Mouse (Mus musculus): ENCODE data around the gene Leng8.

Gene Leng8

DNA sequence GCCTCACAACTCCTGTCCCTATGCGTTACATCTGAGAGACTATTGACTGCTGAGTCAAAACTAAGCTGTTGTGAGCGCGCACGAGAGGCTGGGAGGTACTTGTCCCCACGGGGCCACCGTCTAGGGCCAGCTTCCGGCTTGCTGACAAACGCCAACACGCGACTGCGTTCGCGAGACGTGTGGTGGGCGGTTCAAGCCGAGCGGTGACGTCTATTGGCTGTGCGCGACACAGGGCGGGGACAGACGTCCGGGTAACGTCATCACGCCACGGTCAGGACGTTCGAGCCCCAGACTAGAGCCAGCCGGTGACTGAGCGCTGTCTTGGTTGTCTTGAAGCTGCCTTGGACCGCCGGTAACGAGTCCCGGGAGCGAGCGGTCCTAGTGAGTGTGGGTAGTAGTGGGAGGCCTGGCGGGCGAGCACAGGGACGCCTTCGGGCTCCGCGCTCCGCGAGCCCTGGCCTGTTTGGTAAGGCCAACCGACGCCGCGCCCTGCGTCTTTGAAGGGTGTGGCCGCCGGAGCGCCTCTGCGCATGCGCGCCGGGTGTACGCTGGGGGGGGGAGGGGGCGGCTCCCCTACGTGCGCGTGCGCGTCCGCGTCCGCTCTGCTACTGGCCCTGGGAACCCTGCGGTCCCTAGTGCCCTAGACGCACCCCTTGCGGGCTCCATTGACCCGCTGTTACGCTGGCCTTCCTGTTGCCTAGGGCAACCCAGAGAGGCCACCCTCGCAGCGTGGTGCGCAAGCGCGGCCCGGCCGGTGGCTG, at the start of gene Leng8:
Gene Leng8, plus strand, starts transcription at position 269 of the 761 bp plus-strand sequence.
- peak; percentile 100 for DNase-seq

DNA sequence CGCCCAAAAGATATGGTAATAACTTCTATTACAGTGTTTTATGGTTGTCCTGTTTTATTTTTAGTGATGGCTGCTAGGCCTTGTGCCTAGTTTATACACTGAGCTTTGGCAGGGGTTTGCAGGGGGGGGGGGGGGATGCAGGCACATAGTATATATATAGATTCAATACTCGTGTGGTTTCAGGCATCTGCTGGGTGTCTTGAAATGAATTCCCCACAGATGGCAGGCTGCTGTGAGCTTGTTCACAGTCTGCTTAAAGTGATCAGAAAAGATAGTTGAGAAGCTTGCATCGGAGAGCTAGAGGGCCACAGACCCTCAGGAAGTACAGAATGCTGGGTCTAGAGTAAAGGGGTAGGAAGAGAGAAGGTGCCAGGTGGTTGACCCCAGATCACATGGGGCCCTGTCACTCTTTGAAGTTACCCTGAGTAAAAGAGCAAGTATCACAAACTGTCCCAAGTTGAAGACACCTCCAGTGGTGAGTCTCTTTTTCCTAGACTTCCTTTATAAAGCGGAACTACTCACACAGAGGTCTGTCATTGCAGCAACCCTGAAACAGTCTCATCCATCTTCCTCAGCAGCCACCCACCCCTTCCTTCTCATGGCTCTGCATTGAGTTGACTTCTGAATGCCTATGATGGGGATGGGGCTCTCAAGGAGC, 49.5 kb upstream of the Leng8 start:
- peak; percentile 54 for DNase-seq

DNA sequence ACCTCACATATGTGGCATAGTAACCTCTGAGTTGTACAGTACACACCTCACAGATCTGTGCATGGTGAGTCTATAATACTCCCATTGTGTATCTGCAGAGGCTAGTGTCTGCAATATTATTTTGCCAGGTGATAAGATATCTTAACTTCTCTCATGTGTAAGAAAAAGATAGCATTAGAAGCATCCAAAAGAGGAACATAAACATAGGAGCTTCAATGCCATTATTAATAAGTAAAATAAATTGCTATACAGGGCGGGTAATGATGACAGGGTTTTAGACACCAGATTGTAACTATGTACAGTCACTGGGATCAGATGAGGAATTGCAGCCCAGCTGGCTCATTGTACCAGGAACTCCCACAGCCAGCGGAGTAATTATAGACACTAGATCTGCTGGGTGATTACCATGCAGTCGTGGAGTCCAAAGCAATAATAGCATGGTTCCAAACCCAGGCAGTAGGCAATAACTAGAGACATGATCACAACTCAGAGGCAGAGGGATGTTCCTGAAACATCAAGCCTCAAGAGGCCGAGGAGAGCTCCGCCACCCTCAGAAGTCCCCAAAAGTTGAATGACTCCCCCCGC, 48.9 kb upstream of the Leng8 start:
- DNase-seq, result peak; percentile 36

DNA sequence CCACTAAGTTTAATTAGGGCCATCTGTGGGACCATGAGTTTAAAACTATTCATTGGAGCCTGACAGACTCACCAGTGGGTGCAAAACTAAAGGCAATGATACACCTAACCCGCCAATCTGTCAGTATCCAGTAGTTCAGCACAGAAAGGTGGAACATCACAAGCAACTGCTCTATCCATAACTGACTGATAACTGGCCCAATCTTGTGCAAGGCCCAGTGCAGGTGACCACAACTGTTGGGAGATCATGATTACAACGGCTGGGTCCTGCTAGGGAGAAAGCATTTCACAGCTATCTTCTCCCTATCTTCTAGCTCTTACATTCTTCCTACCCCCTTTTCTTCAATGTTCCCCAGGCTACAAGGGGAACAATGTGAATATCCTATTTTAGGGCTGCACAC, 48.2 kb upstream of the Leng8 start:
- DNase-seq, result no peak

DNA sequence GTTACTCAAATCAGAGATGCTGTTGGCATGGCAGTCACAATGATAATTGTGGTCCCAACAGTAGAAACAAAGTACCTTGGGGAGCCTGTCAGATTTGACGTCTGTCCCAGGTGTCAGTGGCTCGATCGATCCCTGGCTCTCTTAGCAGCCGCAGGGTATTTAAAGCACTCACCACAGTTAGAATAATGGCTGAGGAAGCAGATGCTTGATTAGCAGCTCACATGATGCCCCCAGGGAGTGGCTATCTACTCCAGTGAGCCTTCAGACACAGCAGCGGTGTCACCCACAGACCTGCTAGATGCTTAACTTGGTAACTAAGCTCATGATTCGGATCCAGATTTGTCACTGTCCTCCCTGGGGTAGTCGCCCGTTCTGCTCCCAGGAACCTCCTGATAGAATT, 45.7 kb upstream of the Leng8 start:
- no peak for DNase-seq

DNA sequence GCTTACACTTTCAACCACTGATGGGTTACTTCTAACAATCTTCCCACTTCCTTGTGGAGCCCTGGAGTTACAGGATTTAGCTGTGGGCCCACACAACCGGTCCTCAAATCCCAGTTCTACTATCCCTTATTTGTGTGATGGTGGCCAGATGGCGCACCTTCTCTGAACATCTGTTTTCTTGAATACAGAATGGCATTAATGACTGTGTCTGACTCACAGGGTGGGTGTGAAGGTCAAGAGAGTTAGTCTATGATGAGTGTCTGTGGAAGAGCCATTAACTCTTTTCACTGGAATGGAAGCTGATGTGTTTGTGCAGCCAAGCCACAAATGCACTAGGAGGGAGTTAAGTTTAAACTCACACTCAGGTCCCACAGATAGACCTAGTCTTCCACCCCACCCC, 38.5 kb upstream of the Leng8 start:
- no peak for DNase-seq

DNA sequence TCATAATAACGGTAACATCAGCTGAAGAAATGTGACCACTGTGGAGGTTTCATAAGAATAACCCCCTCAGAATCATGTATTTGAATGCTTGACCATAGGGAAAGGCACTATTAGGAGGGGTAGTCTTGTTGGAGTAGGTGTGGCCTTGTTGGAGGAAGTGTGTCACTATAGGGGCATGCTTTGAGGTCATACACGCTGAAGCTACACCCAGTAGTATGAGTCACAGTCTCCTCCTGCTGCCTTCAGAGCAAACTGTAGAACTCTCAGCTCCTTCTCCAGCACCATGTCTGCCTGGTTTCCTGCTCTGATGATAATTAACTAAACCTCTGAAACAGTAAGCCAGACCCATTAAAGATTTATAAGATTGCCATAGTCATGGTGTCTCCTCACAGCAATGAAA, 38.0 kb upstream of the Leng8 start:
- no peak for DNase-seq

DNA sequence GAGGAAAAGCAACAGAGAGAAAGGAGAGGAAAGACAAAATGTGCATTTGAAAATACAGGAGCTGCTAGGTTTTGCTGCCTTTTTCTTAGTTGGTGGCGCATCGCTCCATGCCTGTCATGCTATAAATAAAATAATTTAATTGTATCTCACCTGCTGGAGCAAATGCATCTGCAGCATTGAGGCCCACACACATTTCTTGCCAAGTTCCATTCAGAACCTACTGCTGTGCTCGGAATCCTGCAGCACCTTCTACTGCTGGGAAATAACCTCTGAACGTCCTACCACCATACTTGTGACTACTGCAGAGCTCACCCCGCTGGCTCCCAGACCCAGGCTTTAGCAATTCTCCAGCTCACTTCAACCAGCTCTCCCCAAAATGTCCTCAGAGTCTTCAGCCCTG, 35.7 kb upstream of the Leng8 start:
- DNase-seq, result no peak

DNA sequence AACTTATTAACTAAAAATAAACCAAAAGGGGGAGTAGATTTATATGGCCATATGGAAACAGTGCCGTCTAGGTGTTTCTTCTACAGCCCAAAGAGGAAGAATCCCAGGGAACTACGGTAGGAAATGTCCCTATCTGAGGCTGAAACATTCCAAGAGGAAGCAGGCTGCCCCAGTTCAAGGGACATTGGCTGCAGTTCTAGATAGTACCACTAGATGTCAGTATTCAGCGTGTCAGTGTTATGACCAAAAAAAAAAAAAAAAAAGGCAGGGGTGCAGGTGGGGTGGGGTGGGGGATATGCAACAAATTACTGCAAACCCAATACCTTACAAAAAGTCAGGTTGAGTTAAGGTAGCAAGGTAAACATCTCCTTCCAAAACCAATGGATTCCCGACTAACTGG, 33.4 kb upstream of the Leng8 start:
- no peak for DNase-seq

DNA sequence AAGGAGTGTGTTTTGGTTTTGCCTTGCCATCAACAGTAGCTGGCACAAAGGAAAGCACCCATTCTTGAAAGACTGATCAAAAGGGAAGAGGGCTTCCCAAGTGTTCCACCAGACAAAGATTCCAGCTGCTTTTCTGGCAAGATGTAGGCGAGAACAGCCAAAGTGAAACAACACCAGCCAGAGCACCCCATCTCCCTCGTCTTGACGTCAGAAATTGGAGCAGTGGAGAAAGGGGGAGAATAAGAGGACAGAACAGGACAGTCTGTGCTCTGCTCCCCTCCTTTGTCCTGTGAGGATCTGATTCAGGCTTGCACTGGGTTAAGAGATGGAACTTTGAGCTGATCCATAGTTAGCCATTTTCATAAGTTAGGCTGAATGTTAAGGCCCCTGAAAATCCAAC, 25.1 kb upstream of the Leng8 start:
- DNase-seq, result no peak

DNA sequence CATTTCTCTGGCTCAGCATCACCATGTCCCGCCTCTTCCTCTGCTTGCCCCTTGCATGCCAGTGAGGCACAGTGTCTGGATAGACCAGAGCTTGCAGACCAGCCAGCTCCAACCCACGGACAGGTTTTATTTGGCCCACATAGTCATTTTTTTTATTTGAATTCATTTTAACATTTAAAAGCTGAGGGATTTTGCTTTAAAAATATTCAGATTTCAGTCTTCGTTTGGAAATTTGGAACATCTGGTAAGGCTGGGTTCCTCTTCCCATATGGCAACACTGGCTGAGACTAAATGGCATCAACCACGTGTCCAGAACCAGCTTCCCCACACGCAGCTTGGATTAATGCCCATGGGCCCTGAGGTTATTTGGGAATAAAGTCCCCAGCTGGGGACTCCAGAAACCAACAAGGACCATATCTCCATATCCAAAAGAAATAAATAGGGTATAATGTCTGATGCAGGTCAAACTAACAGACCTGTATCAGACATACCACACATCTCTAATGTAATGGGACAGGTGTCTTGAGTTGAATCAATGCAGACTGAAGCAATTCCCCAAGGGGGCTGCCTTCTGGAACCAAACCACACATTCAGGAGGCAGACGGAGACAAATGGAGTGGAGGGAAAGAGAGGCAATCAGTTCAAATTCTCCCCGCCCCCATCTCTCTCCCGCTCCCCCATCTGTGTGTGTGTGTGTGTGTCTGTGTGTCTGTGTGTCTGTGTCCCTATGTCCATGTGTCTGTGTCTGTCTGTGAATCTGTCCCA, 19.6 kb upstream of the Leng8 start:
- peak; percentile 53 for DNase-seq

DNA sequence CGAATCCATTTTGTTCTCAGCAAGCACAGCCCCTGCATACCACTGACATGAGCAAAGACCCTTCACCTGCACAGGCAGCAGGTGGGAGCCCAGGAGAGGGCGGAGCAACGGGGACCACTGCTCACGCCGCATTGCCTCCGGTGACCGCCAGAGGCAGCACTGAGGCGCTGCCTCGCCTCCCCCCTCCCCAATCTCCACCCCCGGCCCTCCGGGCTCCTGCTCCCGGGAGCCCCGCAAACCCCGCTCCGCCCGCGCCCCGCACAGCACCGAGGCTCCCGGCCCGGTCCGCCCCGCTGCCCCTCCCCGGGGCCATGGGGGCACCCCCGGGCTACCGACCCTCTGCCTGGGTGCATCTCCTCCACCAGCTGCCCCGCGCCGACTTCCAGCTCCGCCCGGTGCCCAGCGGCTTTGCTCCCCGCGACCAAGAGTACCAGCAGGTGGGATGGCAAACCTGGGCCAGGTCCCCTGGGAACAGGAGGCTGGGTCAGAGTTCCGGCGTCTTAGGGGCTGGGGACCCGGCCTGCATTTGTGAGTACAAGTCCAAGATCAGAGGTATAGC, 17.4 kb upstream of the Leng8 start, which contains the start of gene Ttyh1:
Gene Ttyh1, plus strand, starts transcription at position 65 of the 559 bp plus-strand sequence.
- peak; percentile 81 for DNase-seq

DNA sequence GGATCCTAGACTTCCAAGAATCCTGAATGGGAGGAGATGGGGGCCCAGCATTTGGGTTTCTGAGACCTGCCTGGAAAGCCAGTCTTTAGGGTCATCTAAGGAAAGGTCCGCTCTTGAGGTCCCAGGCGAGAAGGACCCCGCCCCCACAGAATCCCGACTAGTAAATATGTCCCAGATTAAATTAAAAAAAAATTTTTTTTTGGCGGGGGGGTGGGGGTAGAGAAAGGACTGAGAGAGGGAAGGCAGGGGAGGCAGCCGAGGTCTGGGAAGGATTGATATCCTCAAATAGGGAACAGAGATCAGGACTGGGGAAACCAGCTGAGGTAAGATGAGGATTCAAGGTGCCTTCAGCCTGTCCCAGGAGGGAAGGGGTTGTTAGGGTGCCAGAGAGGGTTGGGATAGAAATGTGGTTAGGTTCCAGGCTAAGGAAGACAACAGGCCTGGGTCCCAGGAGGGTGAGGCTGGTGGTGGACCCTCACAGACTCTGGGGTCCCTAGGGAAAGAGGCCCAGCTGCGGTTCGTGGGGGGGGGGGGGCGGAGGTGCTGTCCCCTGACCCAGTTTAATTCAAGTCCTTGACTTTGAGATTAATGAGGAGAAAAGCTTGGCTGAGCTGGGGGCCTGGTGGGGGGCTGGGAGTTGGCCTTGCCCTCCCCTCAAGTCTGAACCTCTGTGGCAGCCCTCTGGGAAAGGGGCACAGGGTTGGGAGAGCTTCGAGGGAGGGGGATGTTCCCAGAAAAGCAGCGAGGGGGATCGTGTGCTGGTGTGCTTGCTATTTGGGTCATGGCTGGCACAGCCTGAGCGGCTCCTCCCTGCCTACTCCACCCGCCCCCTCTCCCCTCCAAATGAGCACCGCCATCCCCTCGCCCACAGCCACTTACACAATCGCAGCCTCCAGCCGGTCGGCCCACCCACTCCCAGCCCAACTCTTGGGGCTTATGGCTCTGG, 16.6 kb upstream of the Leng8 start:
- DNase-seq, result peak; percentile 64

DNA sequence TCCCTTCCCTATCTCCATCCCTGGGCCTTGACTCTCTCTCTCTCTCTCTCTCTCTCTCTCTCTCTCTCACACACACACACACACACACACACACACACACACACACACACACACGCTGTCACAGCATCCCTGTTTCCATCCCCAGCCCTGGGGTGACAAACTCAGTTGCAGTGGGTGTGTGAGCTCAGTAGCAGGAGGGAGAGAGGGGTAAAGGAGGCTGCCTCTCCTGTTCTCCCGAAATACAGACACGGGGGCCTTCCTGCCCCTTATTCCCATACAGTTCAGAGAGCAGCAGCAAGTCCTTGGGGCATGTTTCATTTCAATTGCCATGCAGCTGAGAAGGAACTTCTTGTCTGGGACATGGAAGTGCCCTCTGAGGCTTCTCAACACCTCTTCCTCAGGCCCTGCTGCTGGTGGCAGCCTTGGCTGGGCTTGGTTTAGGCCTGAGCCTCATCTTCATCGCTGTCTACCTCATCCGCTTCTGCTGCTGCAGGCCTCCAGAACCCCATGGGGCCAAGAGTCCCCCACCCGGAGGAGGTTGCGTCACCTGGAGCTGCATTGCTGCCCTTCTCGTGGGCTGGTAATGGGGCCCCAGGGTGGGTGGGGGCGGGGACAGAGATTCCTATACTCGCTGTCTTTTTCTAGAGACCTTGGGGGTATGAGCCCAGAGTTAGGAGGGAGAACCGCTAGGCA, 14.6 kb upstream of the Leng8 start:
- peak; percentile 54 for DNase-seq

DNA sequence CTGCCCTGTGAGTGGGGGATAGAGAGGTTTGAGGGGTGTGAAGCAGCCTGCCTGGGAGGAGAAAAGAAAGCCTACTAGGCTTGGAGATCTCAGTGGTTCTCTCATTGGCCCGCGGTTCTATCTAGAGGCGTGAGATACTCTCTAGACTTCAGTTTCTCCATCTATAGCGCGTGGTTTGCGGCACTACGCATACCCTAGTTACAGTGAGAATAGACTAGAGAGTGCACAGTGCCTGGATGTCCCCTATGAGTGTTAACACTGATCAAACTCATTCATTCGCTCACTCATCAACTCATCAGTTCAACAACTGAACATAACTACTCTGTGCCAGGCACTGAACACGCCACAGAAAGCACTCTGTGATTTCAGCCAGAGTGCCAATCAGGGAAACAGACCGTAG, 14.1 kb upstream of the Leng8 start:
- DNase-seq, result no peak

DNA sequence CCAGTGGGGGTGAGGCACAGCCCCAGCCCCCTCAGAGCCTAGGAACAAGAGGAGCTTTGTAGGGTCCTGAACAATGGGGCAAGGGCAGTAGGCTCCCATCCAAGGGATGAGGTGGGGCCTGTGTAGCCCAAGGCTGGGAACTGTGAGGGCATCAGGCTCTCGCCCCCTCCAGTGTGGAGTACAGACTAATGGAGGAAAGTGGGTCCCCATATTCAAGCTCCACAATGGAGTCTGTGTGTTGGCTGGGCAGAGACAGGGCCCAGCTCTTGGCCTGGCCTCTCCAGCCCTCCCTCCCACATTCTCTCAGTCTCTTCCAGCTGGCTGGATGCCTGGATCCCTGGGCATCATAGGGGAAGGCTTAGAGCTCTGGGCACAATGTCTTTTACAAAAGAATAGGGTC, 13.1 kb upstream of the Leng8 start:
- DNase-seq, result peak; percentile 76

DNA sequence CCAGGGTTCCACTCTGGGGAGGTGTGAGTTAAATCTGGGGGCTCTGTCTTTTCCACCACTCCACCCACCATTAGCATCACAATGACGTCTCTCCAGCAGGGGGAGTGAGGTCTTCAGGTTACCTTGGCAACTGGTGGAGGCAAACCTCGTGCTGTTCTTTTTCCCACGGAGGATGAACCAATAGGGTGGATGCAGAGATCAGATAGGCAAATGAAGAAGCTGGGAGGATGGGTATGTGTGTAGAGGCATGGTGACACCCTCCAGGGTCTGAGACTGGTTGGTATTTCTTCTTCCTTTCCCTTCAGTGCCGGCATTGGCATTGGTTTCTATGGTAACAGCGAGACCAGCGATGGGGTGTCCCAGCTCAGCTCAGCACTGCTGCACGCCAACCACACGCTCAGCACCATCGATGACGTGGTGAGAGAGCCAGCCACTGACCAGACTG, 12.5 kb upstream of the Leng8 start:
- peak; percentile 87 for DNase-seq

DNA sequence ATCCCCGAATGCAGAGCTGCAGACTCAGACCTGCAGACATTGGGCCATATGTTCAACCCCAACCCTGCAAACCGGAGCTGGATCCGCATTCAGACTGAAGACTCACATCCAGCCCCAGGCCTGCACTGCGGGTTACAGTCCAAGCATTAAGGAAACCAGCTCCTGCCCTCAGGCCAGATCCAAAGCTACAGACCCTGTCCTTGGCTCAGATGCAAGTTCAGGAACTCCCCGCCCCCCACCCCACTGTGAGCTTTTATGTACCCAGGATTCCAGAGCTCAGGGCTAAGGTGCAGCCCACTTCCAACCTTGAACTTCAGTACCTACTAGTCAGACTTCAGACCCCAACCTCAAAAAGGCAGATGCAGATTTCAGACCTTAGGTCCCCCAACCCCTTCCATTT, 12.0 kb upstream of the Leng8 start:
- DNase-seq, result no peak

DNA sequence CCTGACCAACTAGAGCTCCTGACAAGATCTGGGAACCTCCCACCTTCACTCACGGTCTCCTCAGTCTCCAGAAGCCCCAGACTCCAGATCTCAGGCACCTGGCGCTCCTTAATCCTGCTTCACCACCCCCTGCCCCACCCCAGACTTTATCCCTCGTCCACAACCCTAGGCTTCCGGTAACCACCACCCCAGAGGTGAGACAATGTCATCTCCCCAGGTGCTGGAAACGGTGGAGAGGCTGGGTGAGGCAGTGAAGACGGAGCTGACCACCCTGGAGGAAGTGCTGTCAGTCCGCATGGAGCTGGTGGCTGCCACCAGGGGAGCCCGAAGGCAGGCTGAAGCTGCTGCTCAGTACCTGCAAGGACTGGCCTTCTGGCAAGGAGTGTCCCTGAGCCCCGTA, 11.5 kb upstream of the Leng8 start:
- no peak for DNase-seq

DNA sequence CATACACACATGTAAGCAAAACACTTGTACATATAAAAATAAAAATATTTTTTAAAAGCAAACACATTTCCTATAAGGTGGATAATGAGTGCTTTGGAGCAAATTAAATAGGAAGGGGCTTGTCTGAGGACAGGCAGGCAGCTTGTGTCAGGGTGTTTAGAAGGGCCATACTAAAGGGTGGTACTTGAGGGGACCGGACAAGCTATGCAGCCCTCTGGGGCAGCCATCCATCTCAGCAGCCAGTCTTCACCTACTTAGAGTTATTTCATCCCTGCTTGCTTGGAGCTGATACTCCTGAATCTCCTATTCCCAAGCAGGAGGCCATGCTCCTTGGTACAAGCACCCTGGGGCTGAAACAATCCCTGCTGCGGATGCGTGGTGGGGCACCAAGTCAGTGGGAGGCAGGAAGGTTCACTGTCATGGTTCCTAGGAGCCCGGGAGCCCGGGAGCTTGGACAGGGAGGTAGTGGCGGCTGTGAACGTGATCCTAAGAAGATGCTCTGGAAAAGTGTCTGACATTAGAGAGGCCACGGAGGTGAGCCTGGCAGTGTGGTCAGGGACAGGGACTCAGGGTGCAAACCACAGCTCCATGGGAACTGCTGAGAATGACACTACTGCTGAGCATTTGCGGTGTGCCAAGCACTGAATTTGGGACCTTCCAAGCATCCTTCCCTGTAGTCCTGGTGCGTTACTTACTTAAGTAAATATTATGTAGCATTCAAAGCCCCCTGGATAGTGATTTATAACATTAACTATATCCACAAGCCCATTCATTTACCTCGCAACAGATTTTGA, 9.7 kb upstream of the Leng8 start:
- DNase-seq, result no peak

All from right cerebral cortex, postnatal 25 days (tissue).